Mouse (Mus musculus): ENCODE data around the gene Vipr2.

- TF ChIP-seq CTCF (IDR thresholded peaks at IDR 0.05; ENCODE audit: insufficient read depth, low read length) = no peak
- no peak for TF ChIP-seq POLR2A (IDR thresholded peaks at IDR 0.05; ENCODE audit: borderline replicate concordance, extremely low read depth, low read depth, low read length)
These were observed 15.8 kb upstream of the Vipr2 start for GRCm38 (mm10) chr12:116061561-116062193.
